Mouse (Mus musculus) adrenal gland, postnatal 36 days (tissue): Measurements from ENCODE around the gene Olfr1392. TPM values are rescaled to one million over a fixed set of nuclear protein-coding genes. Genes with fewer than 3 reads are reported as not detected.

ENCODE experiments used
- DNase-seq, 2 experiments: peaks; one replicate each; pipeline ENCODE4 v3.0.0; 2021; ENCODE audit warnings: mixed read lengths in 1 of 2
- total RNA-seq, 2 experiments: library from RNA; stranded (reverse); gene quantifications; 2 replicates each; pipeline ENCODE4 v1.2.3; 2021

The Olfr1392 gene
- total RNA-seq, 2 experiments from 2014 or later = not detected

DNA sequence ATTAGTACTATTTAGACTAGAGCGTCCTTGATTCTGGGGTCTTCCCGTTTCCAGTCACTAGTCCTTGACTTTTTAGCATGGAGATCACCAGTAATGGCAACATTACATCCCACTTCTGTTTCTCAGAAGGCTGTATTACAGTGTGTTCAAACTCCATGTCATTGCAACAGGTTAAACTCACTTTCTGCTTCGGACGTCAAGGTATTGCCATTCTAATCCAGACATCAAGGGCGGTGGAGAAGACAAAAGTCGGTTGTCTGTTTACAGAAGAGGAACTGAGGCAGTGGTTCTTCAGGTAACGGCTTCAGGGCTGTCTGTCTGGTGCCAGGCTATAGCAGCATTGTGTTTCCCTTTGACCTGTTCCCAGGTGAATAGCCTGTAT is 33.7 kb upstream of the Olfr1392 start:
- DNase-seq = no peak

DNA sequence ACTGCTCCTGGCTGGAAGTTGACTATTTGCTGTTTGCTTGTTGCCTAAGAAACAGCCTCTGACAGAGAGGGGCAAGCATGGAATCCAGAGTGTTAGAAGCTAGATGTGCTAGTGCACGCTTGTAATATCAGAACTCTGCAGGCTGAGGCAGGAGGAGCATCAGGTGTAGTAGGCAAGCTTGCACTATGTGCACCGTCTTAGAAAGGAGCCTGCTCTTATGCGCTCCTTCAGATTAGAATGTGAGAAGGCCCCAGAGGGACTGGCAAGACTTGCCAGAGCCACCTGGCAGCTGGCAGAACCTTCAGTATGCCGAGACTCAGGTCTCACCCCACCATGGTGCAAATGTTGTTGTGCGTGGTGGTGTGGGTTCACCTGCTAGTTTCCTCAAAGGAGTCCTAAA is 33.0 kb upstream of the Olfr1392 start:
- DNase-seq = no peak

DNA sequence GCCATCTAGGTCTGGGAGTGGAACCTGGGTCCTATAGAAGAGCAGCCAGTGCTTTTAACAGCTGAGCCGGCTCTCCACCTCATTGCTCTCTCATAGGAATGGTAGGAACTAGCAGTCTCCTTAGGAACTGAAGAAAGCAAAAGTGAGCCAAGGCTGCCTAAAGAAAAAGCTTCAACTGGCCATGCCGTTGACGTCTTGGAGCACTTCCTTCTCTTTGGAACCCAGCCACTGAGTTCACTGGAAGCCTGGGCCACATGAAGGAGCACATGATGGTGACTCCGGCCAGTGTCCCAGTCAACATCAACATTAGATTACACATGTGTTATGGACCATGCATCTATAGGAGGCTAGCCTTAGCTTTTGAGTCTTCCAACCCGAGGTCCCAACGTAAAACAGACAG is 32.0 kb upstream of the Olfr1392 start:
- DNase-seq = peak in 1 of 2 experiments; percentile 22

DNA sequence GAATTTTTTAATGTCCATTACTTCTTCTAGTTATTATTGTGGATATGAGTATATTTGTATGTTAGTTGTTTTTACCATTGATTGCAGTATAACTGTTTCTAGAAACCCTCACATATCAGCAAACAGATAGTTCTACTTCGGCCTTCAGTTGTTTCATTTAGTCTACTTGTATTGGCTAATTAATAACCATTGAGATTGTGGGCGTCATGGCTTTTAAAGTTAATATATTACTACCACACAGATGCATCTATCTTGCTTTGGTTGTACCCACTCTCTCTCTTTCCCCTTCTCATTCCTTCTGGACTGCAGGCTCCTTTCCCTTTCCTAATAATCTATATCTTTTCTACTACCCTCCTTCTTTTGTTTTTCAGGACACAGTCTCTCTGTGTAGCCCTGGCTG is 25.8 kb upstream of the Olfr1392 start:
- no peak for DNase-seq

DNA sequence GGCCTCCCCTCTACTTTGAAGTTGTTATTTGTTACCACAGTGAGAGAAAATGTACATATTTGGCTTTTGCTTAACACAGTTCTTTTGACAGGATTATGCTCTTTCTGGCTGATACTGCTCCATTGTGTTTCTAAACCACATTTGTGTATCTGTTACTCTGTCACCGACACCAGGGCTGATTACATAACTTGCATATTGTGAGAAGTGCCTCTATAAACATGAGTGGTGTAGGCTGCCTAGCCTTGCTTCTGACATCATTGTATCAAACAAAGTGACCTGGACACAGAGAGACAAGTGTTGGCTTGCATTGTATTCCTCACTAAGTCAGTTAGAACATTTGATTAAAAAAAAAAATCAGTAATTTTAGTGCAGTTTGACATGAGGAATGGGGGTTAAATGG is 25.3 kb upstream of the Olfr1392 start:
- DNase-seq = no peak

DNA sequence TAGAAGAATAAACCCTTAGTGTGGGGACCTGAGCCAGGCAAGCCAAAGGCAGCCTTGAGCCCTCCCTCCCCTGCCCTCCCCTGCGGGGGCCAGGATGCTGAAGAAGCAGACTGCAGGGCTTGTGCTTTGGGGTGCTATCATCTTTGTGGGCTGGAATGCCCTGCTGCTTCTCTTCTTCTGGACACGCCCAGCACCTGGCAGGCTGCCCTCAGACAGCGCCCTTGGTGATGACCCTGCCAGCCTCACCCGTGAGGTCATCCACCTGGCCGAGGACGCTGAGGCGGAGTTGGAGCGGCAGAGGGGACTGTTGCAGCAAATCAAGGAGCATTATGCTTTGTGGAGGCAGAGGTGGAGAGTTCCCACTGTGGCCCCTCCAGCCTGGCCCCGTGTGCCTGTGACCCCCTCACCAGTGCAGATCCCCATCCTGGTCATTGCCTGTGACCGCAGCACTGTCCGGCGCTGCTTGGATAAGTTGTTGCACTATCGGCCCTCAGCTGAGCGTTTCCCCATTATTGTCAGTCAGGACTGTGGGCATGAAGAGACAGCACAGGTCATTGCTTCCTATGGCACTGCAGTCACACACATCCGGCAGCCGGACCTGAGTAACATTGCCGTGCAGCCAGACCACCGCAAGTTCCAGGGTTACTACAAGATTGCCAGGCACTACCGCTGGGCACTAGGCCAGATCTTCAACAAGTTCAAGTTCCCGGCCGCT is 24.3 kb upstream of the Olfr1392 start:
- DNase-seq = peak; percentile 91 to 93

DNA sequence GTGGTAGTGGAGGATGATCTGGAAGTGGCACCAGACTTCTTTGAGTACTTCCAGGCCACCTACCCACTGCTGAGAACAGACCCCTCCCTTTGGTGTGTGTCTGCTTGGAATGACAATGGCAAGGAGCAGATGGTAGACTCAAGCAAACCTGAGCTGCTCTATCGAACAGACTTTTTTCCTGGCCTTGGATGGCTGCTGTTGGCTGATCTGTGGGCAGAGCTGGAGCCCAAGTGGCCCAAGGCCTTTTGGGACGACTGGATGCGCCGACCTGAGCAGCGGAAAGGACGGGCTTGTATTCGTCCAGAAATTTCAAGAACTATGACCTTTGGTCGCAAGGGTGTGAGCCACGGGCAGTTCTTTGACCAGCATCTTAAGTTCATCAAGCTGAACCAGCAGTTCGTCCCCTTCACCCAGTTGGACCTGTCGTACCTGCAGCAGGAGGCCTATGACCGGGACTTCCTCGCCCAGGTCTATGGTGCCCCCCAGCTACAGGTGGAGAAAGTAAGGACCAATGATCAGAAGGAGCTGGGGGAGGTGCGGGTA is 23.7 kb upstream of the Olfr1392 start:
- peak in 1 of 2 experiments; percentile 26 for DNase-seq

DNA sequence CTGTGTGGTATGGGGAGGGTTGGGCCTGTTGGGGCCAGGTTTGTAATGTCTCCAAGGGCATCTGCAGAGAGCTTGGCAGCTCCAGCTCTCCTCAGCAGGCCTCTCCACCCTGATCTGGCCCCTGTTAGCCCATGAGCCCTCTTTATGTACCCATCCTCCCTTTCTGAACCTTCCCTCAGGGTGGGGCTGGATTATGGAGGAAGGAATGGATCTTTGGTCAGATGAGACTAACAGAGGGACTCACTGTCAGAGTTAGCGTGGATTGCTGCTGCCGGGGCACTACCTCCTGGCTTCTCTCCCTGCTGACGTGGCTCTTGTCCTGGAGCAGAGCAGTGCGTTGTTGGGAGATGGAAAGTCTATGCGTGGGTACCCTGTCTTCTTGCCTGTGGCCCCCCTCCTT is 22.8 kb upstream of the Olfr1392 start:
- no peak for DNase-seq

DNA sequence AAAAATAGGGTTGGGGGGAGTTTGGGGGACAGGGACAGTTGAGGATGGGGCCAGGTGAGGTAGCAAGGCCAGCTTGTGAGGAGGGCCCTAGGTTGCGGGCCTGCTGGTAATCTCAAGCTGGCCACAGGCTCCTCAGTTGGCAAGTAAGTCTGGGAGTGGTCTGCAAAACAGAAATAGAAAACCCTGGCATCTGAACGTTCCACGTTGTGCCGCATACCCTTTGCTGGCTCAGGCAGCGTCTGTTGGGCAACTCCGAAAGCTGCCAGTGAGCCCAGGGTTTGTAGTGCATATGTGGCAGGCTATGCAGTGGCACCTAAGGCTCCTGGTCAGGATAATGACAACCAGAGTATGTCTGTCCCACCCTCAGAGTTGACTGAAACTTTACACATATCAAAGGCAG is 21.9 kb upstream of the Olfr1392 start:
- DNase-seq = no peak

DNA sequence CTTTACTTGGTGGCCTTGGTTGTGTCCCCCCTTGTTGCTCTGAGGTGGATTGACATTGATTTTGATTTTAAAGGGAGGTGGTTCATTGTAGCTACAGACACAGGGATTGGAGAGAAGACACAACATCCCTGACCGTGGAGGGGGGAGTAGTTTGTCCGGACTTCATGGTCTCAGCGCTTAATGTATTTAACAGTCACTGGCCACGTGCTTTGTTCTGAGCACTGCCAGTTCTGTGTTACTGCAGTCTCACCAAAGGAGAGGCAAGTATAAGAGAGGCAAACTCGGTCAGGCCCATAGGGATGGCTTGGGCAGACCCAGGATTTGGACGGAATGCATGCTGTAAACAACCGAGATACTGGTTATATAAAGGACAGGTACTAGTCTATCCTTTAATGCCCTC is 21.0 kb upstream of the Olfr1392 start:
- DNase-seq = no peak

DNA sequence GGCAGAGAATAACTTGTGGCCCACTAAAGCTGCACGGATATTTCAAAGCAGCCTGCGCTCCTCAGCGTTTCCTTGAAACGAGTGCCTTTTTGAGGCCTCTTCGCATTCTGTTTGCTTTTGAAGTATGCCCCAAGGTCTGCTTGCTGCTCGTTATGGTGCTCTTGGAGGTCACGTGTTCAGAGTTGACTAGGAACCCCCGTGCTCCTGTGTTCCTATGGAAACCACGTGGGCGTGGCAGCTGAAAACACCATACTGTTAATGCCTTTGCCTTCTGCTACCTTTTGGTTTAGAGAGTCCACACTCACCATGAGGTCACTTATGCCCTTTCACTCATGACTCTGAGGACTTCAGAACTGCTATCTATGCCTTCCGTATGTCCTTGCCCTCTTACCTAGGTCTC is 20.5 kb upstream of the Olfr1392 start:
- peak in 1 of 2 experiments; percentile 25 for DNase-seq

DNA sequence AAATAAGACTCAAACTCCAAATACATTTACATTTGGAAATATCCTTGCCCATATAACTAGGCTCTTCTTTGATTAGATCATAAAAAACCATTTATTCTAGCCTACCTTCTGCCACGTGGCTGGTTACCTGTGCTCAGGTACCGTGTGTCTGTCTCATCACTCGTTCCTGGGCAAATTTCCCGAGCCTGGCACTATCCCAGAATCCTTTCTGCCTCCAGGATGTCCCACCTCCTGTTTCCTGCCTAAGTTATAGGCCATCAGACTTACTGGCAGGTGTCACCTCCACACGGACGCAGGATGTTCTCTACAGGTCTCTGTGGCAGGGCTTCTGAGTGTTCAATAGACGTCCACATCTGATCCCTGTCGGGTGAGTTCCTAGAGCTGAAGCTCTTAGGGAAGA is 20.0 kb upstream of the Olfr1392 start:
- DNase-seq = no peak

DNA sequence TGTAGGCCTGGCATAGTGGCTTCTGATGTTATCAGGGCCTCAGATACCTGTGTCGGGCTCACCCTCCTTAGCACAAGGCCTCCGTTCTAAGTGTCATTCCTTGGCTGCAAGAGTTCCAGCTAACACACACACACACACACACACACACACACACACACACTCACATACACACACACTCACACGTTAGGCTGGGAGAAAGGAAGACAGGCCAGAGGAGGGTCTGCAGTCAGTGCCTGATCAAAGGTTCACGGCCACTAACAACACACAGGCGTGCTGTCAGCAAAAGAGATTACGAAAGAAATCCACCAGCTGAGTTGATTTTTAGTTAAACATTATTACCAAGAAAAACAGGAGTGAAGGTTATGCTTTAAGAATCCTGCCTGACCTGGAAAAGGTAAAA is 18.4 kb upstream of the Olfr1392 start:
- no peak for DNase-seq

DNA sequence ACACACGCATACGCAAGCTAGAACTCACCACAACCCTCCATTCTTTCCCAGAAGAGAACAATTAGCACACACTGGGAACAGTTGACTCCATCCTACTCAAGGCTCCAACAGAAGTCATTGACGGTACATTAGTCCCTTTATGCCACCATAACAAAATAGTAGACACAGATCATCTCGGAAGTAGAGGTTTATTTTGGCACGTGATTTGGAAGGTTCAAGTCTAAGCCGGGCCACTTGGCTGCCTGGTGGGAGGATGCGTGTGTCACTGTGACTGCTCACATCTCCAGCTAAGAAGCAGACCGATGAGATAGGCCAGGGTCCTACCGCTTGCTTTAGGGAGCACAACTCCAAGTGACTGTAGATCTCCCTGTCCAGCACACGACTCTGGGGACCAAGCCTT is 17.8 kb upstream of the Olfr1392 start:
- no peak for DNase-seq

DNA sequence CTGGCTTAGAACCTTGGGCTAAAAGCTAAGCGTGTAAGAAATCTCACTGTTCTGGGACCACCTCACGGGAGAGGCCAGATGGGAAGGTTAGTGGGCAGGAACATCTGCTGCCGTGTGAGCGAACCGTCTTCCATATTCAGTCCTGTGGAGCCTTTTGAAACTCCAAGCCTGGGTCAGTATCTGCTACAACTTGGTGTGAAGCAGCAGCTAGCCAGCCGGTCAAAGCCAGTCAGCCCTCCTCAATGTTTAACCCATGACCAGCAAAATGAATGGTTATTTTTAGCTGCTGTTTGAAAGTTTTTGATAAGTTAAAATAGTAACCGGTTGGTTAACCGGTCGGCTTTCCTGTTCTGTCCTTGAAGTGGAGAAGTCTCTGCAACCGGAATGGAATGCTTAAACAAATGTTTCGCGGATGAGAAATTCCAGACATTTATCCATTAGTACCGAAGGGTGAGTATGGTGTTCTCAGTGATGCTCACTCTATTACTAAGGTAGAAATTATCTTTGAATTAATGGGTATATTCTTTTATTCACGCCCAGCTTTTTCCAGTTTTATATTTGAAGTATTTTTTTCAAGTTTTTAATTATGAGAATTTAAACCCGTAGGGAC is 17.0 kb upstream of the Olfr1392 start:
- no peak for DNase-seq

DNA sequence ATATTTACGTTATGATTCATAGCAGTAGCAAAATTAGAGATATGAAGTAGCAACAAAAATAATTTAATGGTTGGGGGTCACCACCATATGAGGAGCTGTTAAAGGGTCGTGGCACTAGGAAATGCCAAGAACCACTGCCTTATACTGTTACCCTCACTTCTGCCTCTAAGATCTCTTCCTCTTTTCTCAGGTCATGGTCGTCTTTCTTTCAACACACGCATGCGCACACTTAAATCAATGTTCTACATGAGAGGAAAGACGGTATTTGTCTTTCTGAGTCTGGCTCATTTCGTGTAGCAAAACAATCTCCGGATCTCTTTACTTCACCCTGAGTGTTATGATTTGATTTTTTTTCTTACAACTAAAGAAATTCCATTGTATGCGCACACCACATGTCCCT is 15.3 kb upstream of the Olfr1392 start:
- DNase-seq = no peak

DNA sequence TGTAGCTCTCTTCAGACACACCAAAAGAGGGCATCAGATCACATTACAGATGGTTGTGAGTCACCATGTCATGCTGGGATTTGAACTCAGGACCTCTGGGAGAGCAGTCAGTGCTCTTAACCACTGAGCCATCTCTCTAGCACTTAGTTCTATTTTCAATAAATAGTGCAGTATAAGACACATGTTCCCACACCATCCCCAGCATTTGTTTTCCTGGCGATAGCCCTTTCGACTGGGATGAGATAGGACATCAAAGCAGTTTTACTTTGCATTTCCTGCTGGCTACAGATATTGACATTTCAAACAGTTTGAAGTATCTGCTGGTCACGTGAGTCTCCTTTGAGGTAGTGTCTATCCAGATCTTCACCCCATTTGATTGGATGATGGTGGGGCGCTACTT is 14.7 kb upstream of the Olfr1392 start:
- DNase-seq = no peak

DNA sequence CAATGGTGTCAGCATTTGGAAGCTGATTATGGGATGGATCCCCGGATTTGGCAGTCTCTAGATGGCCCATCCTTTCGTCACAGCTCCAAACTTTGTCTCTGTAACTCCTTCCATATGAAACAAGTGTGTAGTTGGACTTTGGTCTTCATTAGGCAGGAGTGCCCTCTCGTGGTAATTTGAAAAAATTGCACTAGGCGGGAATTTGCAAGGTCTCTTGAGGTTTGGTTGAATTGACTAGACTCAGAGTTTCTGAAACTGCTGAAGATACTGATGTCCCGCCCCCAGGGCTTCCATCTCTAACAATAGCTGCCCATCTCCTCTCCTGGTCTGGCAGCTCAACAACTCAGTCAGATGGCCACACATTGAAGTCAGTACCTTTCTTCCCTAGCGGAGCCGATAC is 13.7 kb upstream of the Olfr1392 start:
- peak; percentile 47 for DNase-seq

DNA sequence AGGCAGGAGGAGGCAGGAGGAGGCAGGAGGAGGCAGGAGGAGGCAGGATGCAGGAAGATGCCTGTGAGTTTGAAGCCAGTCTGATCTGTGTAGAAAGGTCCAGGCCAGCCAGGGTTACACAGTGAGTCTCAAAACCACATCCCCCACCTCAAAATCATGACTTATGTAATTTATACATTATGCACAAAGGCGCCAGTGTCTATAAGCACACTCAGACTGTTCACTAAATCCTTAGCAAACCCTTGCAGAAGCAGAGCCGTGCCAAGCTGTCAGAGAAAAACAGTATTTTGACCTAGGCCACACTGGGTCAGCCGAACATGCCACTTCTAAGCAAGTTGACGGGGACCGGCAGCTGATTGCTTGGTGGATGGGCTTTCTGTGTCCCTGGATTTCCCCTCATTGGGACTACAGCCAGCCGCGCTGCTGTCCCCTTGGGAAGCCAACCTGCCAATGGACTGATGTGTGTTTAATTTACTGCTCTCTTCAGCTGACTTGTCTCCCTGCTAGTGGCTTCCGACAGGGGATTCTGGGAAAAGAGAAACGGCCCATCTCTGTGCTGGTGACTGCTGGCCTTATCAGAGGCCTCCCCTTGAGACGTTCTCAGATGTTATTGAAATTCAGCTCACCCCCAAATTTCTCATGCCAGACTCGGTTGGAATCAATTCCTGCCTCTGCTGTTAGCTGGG is 11.1 kb upstream of the Olfr1392 start:
- DNase-seq = no peak

DNA sequence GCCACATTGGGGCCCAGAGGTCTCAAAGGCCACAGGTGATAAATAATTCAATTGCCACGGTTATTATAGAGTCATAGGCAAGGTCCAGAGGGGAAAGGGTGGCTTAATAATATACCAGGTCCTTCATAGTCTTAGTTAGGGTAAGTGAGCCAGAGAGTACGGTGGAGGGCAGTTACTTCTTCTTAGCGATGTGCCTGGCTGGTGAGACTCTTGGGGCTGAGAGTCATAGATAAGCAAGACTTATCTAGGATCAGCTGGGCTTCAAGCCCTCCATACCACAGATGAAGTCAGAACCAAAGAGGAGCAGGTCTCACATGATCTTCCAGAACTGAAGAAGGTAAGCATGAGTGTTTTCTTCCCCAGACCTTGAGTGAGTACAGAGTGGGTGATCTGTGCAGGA is 6.9 kb upstream of the Olfr1392 start, which contains the start of gene Olfr1393:
Gene Olfr1393, plus strand, starts transcription at position 83 of the 400 bp plus-strand sequence.
- no peak for DNase-seq

DNA sequence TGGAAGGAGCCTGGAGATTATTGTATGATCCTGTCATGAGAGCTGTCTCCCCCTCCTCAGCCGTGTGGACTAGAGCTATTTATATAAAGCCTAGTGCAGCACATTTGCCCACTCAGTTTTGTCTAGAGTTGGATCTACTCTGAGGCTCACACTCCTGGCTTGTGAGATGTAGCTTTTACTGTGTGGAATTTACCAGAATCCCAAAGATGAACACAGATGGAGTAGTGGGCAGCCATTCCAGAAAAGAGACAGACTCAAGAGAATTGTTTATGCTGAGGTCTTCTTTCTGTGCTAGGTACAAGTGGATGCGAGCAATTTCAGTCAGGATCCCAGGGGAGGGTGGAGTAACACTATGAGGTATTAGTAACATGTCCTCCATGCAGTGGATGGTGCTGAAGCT is 2.2 kb downstream of the Olfr1392 start:
- no peak for DNase-seq

DNA sequence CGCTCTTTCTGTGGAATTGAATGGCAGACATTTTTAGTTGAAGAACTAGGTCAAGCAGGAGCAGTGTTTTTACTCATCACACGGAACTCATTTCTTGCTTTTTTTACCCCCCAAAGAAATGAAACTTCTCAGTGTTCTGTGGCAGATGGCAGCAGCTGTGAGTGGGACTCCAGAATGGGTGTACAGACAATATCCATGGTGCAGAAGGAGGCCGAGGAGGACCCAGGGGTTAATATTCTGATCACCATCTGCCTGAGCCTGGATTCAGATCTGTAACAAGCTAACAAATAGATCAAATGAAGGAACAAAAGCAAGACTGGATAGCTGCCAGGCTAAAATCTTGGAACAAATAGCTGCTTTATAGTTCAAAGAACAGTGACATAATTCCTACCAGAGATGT is 7.7 kb downstream of the Olfr1392 start:
- no peak for DNase-seq

DNA sequence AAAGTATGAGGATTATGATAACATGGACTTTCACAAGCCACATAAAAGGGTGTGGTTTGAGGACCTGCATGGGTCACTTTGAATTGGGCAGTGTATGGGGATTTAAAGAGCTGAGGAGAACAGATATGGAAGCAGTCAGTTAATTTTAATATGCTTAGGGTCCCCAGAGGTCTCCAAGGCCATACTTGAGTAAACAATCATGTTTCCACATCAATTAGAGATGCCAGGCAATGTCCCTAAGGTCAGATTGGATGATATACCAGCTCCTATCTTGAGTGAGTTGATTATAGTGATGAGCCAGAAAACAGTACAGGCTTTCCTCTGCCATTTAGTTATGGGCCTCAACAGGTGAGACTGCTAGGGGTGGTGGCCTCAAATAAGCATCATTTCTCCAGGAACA is 19.4 kb downstream of the Olfr1392 start, which contains the start of gene Olfr10:
Gene Olfr10, plus strand, starts transcription at position 301 of the 400 bp plus-strand sequence.
- DNase-seq = no peak
